Mouse (Mus musculus) B cell, adult 62 days (primary cell): Measurements from ENCODE around the gene Smok2b. TPM values are rescaled to one million over a fixed set of nuclear protein-coding genes. Genes with fewer than 3 reads are reported as not detected.

Experiments used
- total RNA-seq: library from RNA; stranded (reverse); gene quantifications from 4 replicates; pipeline ENCODE4 v1.2.4, GENCODE M21; 2023

The Smok2b gene
- not detected in 4 replicates for total RNA-seq

DNA sequence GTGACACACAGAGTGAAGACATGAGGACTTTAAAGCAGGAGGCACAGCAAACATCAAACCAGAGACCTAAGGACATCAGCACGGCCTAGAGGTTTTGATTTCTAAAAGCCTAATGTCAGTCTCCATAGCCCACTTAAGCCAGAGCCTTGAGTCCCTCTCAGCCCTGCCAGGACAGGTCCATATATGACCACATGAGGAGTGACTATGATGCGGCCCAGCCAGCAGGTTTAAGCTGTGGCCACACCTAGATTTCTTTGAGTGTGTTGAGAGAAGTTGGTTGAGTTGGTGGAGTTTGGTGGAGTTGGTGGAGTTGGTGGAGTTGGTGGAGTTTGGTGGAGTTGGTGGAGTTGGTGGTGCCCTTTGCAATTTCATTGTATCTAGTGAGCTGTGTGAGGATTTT, at the start of gene Smok2b:
TSS of gene Smok2b (plus strand) at position 301 of the 400 bp plus-strand sequence.

DNA sequence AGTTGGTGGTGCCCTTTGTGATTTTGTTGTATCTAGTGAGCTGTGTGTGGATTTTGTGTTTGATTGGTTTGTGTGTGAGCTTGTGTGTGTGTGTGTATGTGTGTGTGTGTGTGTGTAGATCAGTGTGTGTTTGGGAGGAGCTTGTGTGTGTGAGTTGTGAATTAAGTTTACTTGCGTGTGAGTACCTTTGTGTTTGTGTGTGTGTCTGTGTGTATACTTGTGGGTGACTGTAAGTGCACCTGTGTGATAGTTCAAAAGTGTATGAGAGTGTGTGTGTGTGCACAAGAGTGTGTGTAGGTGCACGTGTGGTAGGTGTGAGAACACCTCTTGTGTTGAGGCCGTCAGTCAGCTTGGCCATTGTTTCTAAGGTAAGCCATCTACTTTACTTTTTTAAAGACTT, 9.2 kb upstream of the Smok2b start, which contains the start of gene Smok2a:
TSS of gene Smok2a (plus strand) at position 301 of the 400 bp plus-strand sequence.

Other genes with a start within 250 kb of the Smok2b start
- 93.0 to 106 TPM (median 98.7 TPM) in 4 replicates for gene Wtap, start 236.1 kb upstream of the Smok2b start, total RNA-seq
- gene Sod2, start 223.4 kb upstream of the Smok2b start, total RNA-seq = 86.1 to 99.6 TPM (median 91.6 TPM) in 4 replicates
- 0.46 TPM in 1 of 4 replicates, not detected in the others for gene Gpr31b, start 178.0 kb upstream of the Smok2b start, total RNA-seq
- gene Tcp10b, start 169.2 kb upstream of the Smok2b start, total RNA-seq = not detected in 4 replicates
- 0.37 to 0.72 TPM (median 0.56 TPM) in 4 replicates for gene Unc93a, start 98.4 kb upstream of the Smok2b start, total RNA-seq
- gene Smok2a, start 9.1 kb upstream of the Smok2b start, total RNA-seq = not detected in 4 replicates
- gene Tcp10c, start 124.3 kb downstream of the Smok2b start, total RNA-seq = not detected in 4 replicates